Mouse (Mus musculus) neural tube, embryonic 11.5 days (tissue): ENCODE measurements at regions not wholly inside any gene's neighbourhood (a gene's known extent, or its start where the extent isn't known, plus 50 kb on each side); places are given as distances from the start of the nearest gene placed in this dataset.

Source experiments
- ATAC-seq: fragments of 200-750 bp; cut with Nextera tagmentation; 2 replicates; pipeline ENCODE4 v1.8.0; 2017; ENCODE audit warnings: moderate number of reproducible peaks, mild to moderate bottlenecking, moderate TSS enrichment, moderate library complexity; ENCODE audit not compliant: insufficient read depth, low FRiP score, low TSS enrichment
- DNase-seq: peaks from one replicate; pipeline ENCODE4 v3.0.0-alpha.2; 2015; ENCODE audit warnings: low spot score
- H3K27ac ChIP-seq: fragments of 300-500 bp; sonication (generic); 2 replicates; pipeline ENCODE4 v1.5.1; 2014; ENCODE audit warnings: low read depth, mild to moderate bottlenecking, low read length
- H3K27me3 ChIP-seq: fragments of 300-500 bp; sonication (generic); 2 replicates; pipeline ENCODE4 v1.6.1; 2014; ENCODE audit warnings: mild to moderate bottlenecking, low read length, mixed read lengths; ENCODE audit not compliant: control insufficient read depth, insufficient read depth
- H3K36me3 ChIP-seq: fragments of 300-500 bp; sonication (generic); 2 replicates; pipeline ENCODE4 v1.6.1; 2014; ENCODE audit warnings: mild to moderate bottlenecking, low read length, moderate library complexity, mixed read lengths; ENCODE audit not compliant: control insufficient read depth, insufficient read depth
- H3K4me1 ChIP-seq: fragments of 300-500 bp; sonication (generic); 2 replicates; pipeline ENCODE4 v1.6.1; 2014; ENCODE audit warnings: low read length, mixed read lengths; ENCODE audit not compliant: control insufficient read depth, insufficient read depth
- H3K4me2 ChIP-seq: fragments of 300-500 bp; sonication (generic); 2 replicates; pipeline ENCODE4 v1.6.1; 2014; ENCODE audit warnings: low read depth, mild to moderate bottlenecking, moderate library complexity
- H3K4me3 ChIP-seq: fragments of 300-500 bp; sonication (generic); 2 replicates; pipeline ENCODE4 v1.5.1; 2014; ENCODE audit warnings: low read depth, low read length
- H3K9ac ChIP-seq: fragments of 300-500 bp; sonication (generic); 2 replicates; pipeline ENCODE4 v1.6.1; 2014; ENCODE audit warnings: mild to moderate bottlenecking, low read length
- H3K9me3 ChIP-seq: fragments of 300-500 bp; sonication (generic); 2 replicates; pipeline ENCODE4 v1.6.1; 2016; ENCODE audit warnings: low read length; ENCODE audit not compliant: control insufficient read depth
- WGBS: fragments of 180-500 bp; shearing (Covaris S2); extraction: QIAGEN DNeasy Blood & Tissue Kit; methylation state at CpG from one replicate; pipeline ENCODE4 v1.1.7; 2014; 5-methylcytosine and 5-hydroxymethylcytosine counted together

- 88% methylated on average over 9 of the region's 9 CpGs for WGBS
- ATAC-seq (no peak), DNase-seq (no peak)
- Histone ChIP-seq H3K4me1 (no peaks in the 10 kb centered on the region), H3K36me3 (no peaks in the 10 kb centered on the region), H3K27ac (no peak overlapping the region), H3K4me2 (no peak overlapping the region), H3K9ac (no peak overlapping the region), H3K4me3 (no peak overlapping the region), H3K27me3 (no peaks in the 10 kb centered on the region), H3K9me3 (no peaks in the 10 kb centered on the region)
Observed at GRCm38 (mm10) chr1:159148498-159149187, 83.5 kb upstream of the Cop1 start.

- ATAC-seq: no peak
- Histone ChIP-seq H3K9ac (no peak overlapping the region), H3K27me3 (no peaks in the 10 kb centered on the region), H3K4me1 (no peaks in the 10 kb centered on the region), H3K4me2 (no peak overlapping the region), H3K4me3 (no peak overlapping the region), H3K36me3 (no peaks in the 10 kb centered on the region), H3K9me3 (no peaks in the 10 kb centered on the region), H3K27ac (no peak overlapping the region)
- 93% methylated on average over 6 of the region's 6 CpGs for WGBS
- DNase-seq: no peak
Observed at GRCm38 (mm10) chr1:159149207-159149606, 82.9 kb upstream of the Cop1 start.

- Histone ChIP-seq H3K4me2 (no peak overlapping the region), H3K27me3 (no peaks in the 10 kb centered on the region), H3K9me3 (no peaks in the 10 kb centered on the region), H3K9ac (no peak overlapping the region), H3K4me3 (no peak overlapping the region), H3K4me1 (no peaks in the 10 kb centered on the region), H3K27ac (no peak overlapping the region), H3K36me3 (no peaks in the 10 kb centered on the region)
- no peak for DNase-seq
- no peak for ATAC-seq
- WGBS: 49% methylated on average over 4 of the region's 6 CpGs
Observed at GRCm38 (mm10) chr1:159149721-159150120, 82.4 kb upstream of the Cop1 start.

- WGBS: 82% methylated on average over 5 of the region's 5 CpGs
- Histone ChIP-seq H3K36me3 (no peaks in the 10 kb centered on the region), H3K4me3 (no peak overlapping the region), H3K9ac (no peak overlapping the region), H3K4me1 (no peaks in the 10 kb centered on the region), H3K4me2 (no peak overlapping the region), H3K27me3 (no peaks in the 10 kb centered on the region), H3K27ac (no peak overlapping the region), H3K9me3 (no peaks in the 10 kb centered on the region)
- DNase-seq (no peak), ATAC-seq (no peak)
Observed at GRCm38 (mm10) chr1:159150351-159150750, 81.8 kb upstream of the Cop1 start.

GRCm38 (mm10) chr1:159156428-159156827, 75.7 kb upstream of the Cop1 start:
- H3K36me3 ChIP-seq: no peaks in the 10 kb centered on the region
- DNase-seq (no peak), ATAC-seq (no peak)
- 50% methylated on average over 3 of the region's 3 CpGs for WGBS
- H3K4me1 ChIP-seq: no peaks in the 10 kb centered on the region
- no peaks in the 10 kb centered on the region for H3K9me3 ChIP-seq
- no peak overlapping the region for H3K4me3 ChIP-seq
- no peaks in the 10 kb centered on the region for H3K27me3 ChIP-seq
- H3K27ac ChIP-seq: no peak overlapping the region
- H3K9ac ChIP-seq: no peak overlapping the region
- no peak overlapping the region for H3K4me2 ChIP-seq

- no peaks in the 10 kb centered on the region for H3K27me3 ChIP-seq
- H3K27ac ChIP-seq: no peak overlapping the region
- no peak for DNase-seq
- no peak overlapping the region for H3K4me2 ChIP-seq
- H3K9ac ChIP-seq: no peak overlapping the region
- no peaks in the 10 kb centered on the region for H3K4me1 ChIP-seq
- WGBS: 84% methylated on average over 8 of the region's 8 CpGs
- H3K9me3 ChIP-seq: no peaks in the 10 kb centered on the region
- no peaks in the 10 kb centered on the region for H3K36me3 ChIP-seq
- ATAC-seq: no peak
- no peak overlapping the region for H3K4me3 ChIP-seq
Observed at GRCm38 (mm10) chr1:159160035-159160960, 71.8 kb upstream of the Cop1 start.

- Histone ChIP-seq H3K27me3 (no peaks in the 10 kb centered on the region), H3K4me1 (no peaks in the 10 kb centered on the region), H3K27ac (no peak overlapping the region), H3K9me3 (no peaks in the 10 kb centered on the region), H3K36me3 (no peaks in the 10 kb centered on the region), H3K4me2 (no peak overlapping the region), H3K4me3 (no peak overlapping the region), H3K9ac (no peak overlapping the region)
- DNase-seq (no peak), ATAC-seq (no peak)
- WGBS: 66% methylated on average over 4 of the region's 4 CpGs
Observed at GRCm38 (mm10) chr1:159163113-159163885, 68.8 kb upstream of the Cop1 start.

- Histone ChIP-seq H3K36me3 (no peaks in the 10 kb centered on the region), H3K4me2 (no peak overlapping the region), H3K4me3 (no peak overlapping the region), H3K9me3 (no peaks in the 10 kb centered on the region), H3K27me3 (no peaks in the 10 kb centered on the region), H3K9ac (no peak overlapping the region), H3K4me1 (no peaks in the 10 kb centered on the region), H3K27ac (no peak overlapping the region)
- no peak for DNase-seq
- ATAC-seq: no peak
Observed at GRCm38 (mm10) chr1:159182031-159182430, 50.1 kb upstream of the Cop1 start.
